Mouse (Mus musculus) embryonic facial prominence, embryonic 14.5 days (tissue): ENCODE results near the gene Cfap54. TPM values are rescaled to one million over a fixed set of nuclear protein-coding genes. Genes with fewer than 3 reads are reported as not detected.

ENCODE experiments used
- ATAC-seq: fragments of 200-750 bp; cut with Nextera tagmentation; 2 replicates; pipeline ENCODE4 v1.8.0; 2017; ENCODE audit warnings: low read depth, moderate number of reproducible peaks, moderate TSS enrichment
- DNase-seq: peaks from one replicate; pipeline ENCODE4 v3.0.0-alpha.2; 2015; ENCODE audit warnings: low spot score
- H3K27ac ChIP-seq: fragments of 300-500 bp; sonication (generic); replicated peaks from 2 replicates; pipeline ENCODE4 v1.5.1; 2014; ENCODE audit warnings: low read depth, mild to moderate bottlenecking, low read length, moderate library complexity
- H3K27me3 ChIP-seq: fragments of 300-500 bp; sonication (generic); replicated peaks from 2 replicates; pipeline ENCODE4 v1.6.1; 2014; ENCODE audit warnings: low read length; ENCODE audit not compliant: control insufficient read depth, insufficient read depth
- H3K36me3 ChIP-seq: fragments of 300-500 bp; sonication (generic); 2 replicates; pipeline ENCODE4 v1.6.1; 2014; ENCODE audit warnings: low read length, mixed read lengths; ENCODE audit not compliant: control insufficient read depth, insufficient read depth
- H3K4me1 ChIP-seq: fragments of 300-500 bp; sonication (generic); 2 replicates; pipeline ENCODE4 v1.6.1; 2014; ENCODE audit warnings: antibody characterized with exemption, low read length; ENCODE audit not compliant: control insufficient read depth, insufficient read depth
- H3K4me2 ChIP-seq: fragments of 300-500 bp; sonication (generic); 2 replicates; pipeline ENCODE4 v1.6.1; 2014; ENCODE audit warnings: low read depth, mild to moderate bottlenecking, low read length, moderate library complexity, mixed read lengths
- H3K4me3 ChIP-seq: fragments of 300-500 bp; sonication (generic); 2 replicates; pipeline ENCODE4 v1.5.1; 2014; ENCODE audit warnings: low read depth, mild to moderate bottlenecking, low read length
- H3K9ac ChIP-seq: fragments of 300-500 bp; sonication (generic); 2 replicates; pipeline ENCODE4 v1.6.1; 2014; ENCODE audit warnings: low read depth, mild to moderate bottlenecking, low read length, moderate library complexity, mixed read lengths
- H3K9me3 ChIP-seq: fragments of 300-500 bp; sonication (generic); 2 replicates; pipeline ENCODE4 v1.6.1; 2016; ENCODE audit warnings: low read length; ENCODE audit not compliant: control insufficient read depth
- WGBS: fragments of 180-500 bp; shearing (Covaris S2); extraction: QIAGEN DNeasy Blood & Tissue Kit; methylation state at CpG from one replicate; pipeline ENCODE4 v1.1.7; 2014; 5-methylcytosine and 5-hydroxymethylcytosine counted together
- polyA plus RNA-seq: library from polyadenylated mRNA; unstranded; fragments of >200 nt; fragmentation: Nextera tagmentation; extraction: Ambion mirVana; gene quantifications from 2 replicates; pipeline ENCODE4 v1.2.1, GENCODE M21; 2014

The Cfap54 gene
- polyA plus RNA-seq, 1 experiment from 2014 or later = 1.8 TPM

GRCm38 (mm10) chr10:92990576-92990975, 90.8 kb downstream of the Cfap54 start:
- H3K4me3 ChIP-seq = no peak overlapping the region
- DNase-seq (no peak), ATAC-seq (no peak)
- no peaks in the 10 kb centered on the region for H3K9me3 ChIP-seq
- no peak overlapping the region for H3K27ac ChIP-seq
- WGBS = 89% methylated on average over 2 of the region's 2 CpGs
- no peaks in the 10 kb centered on the region for H3K4me1 ChIP-seq
- H3K9ac ChIP-seq = no peak overlapping the region
- H3K4me2 ChIP-seq = no peak overlapping the region
- no peaks in the 10 kb centered on the region for H3K36me3 ChIP-seq
- H3K27me3 ChIP-seq = no peaks in the 10 kb centered on the region

- Histone ChIP-seq H3K27ac (no peak overlapping the region), H3K27me3 (no peaks in the 10 kb centered on the region), H3K4me3 (no peak overlapping the region), H3K4me2 (no peak overlapping the region), H3K9me3 (no peaks in the 10 kb centered on the region), H3K4me1 (no peaks in the 10 kb centered on the region), H3K36me3 (no peaks in the 10 kb centered on the region), H3K9ac (no peak overlapping the region)
- WGBS = 81% methylated on average over 3 of the region's 3 CpGs
- DNase-seq (no peak), ATAC-seq (no peak)
Observed at GRCm38 (mm10) chr10:92965134-92965533, 116.3 kb downstream of the Cfap54 start.

GRCm38 (mm10) chr10:92950044-92950443, 131.4 kb downstream of the Cfap54 start:
- H3K4me3 ChIP-seq = no peak overlapping the region
- H3K27ac ChIP-seq = no peak overlapping the region
- H3K4me1 ChIP-seq = no peaks in the 10 kb centered on the region
- no peak overlapping the region for H3K9ac ChIP-seq
- DNase-seq (no peak), ATAC-seq (no peak)
- no peak overlapping the region for H3K4me2 ChIP-seq
- H3K9me3 ChIP-seq = no peaks in the 10 kb centered on the region
- 94% methylated on average over 1 of the region's 1 CpGs for WGBS
- H3K36me3 ChIP-seq = no peaks in the 10 kb centered on the region
- H3K27me3 ChIP-seq = no peaks in the 10 kb centered on the region

- 0 out of 2 replicates have a peak, but pooled peaks cover under 1% of the 10 kb centered on the region for H3K4me1 ChIP-seq
- no peaks in the 10 kb centered on the region for H3K36me3 ChIP-seq
- no peak overlapping the region for H3K4me2 ChIP-seq
- WGBS = 49% methylated on average over 7 of the region's 7 CpGs
- no peak overlapping the region for H3K27ac ChIP-seq
- H3K9ac ChIP-seq = no peak overlapping the region
- no peak overlapping the region for H3K4me3 ChIP-seq
- ATAC-seq (no peak), DNase-seq (no peak)
- H3K9me3 ChIP-seq = 0 out of 2 replicates have a peak, but pooled peaks cover 4% of the 10 kb centered on the region
- H3K27me3 ChIP-seq = no peaks in the 10 kb centered on the region
Observed at GRCm38 (mm10) chr10:92942848-92943645, 138.4 kb downstream of the Cfap54 start.

- Histone ChIP-seq H3K9me3 (0 out of 2 replicates have a peak, but pooled peaks cover 4% of the 10 kb centered on the region), H3K4me1 (peaks cover 6% of the 10 kb centered on the region; the same call in 1 of the 2 replicates), H3K4me2 (no peak overlapping the region), H3K27me3 (no peaks in the 10 kb centered on the region), H3K4me3 (no peak overlapping the region), H3K9ac (no peak overlapping the region), H3K36me3 (no peaks in the 10 kb centered on the region), H3K27ac (no peak overlapping the region)
- DNase-seq (no peak), ATAC-seq (no peak)
- WGBS = 79% methylated on average over 1 of the region's 1 CpGs
Observed at GRCm38 (mm10) chr10:92941616-92942015, 139.8 kb downstream of the Cfap54 start.

GRCm38 (mm10) chr10:92937741-92938285, 143.6 kb downstream of the Cfap54 start:
- ATAC-seq (no peak), DNase-seq (peak; percentile 15)
- no peak overlapping the region for H3K9ac ChIP-seq
- 35% methylated on average over 10 of the region's 10 CpGs for WGBS
- no peak overlapping the region for H3K27ac ChIP-seq
- 0 out of 2 replicates have a peak, but pooled peaks cover 4% of the 10 kb centered on the region for H3K9me3 ChIP-seq
- peaks cover 6% of the 10 kb centered on the region; the same call in 1 of the 2 replicates for H3K4me1 ChIP-seq
- no peaks in the 10 kb centered on the region for H3K36me3 ChIP-seq
- H3K4me2 ChIP-seq = no peak overlapping the region
- no peak overlapping the region for H3K4me3 ChIP-seq
- no peaks in the 10 kb centered on the region for H3K27me3 ChIP-seq

GRCm38 (mm10) chr10:92937091-92937490, 144.3 kb downstream of the Cfap54 start:
- DNase-seq (no peak), ATAC-seq (no peak)
- 87% methylated on average over 7 of the region's 7 CpGs for WGBS
- Histone ChIP-seq H3K27me3 (no peaks in the 10 kb centered on the region), H3K4me3 (no peak overlapping the region), H3K9me3 (0 out of 2 replicates have a peak, but pooled peaks cover 2% of the 10 kb centered on the region), H3K27ac (no peak overlapping the region), H3K9ac (no peak overlapping the region), H3K36me3 (no peaks in the 10 kb centered on the region), H3K4me1 (peaks cover 6% of the 10 kb centered on the region; the same call in 1 of the 2 replicates), H3K4me2 (no peak overlapping the region)

GRCm38 (mm10) chr10:92934506-92934905, 146.9 kb downstream of the Cfap54 start:
- no peak overlapping the region for H3K4me3 ChIP-seq
- no peak overlapping the region for H3K27ac ChIP-seq
- no peak overlapping the region for H3K9ac ChIP-seq
- H3K27me3 ChIP-seq = no peaks in the 10 kb centered on the region
- H3K4me2 ChIP-seq = no peak overlapping the region
- 48% methylated on average over 5 of the region's 5 CpGs for WGBS
- DNase-seq (no peak), ATAC-seq (no peak)
- H3K4me1 ChIP-seq = peaks cover 6% of the 10 kb centered on the region; the same call in 1 of the 2 replicates
- no peaks in the 10 kb centered on the region for H3K9me3 ChIP-seq
- no peaks in the 10 kb centered on the region for H3K36me3 ChIP-seq
